Mouse (Mus musculus): ENCODE measurements around the gene Trim37.

- TF ChIP-seq CTCF (IDR thresholded peaks at IDR 0.05; ENCODE audit: borderline replicate concordance, insufficient read depth, low read depth, low read length), result no peak
- no peak for TF ChIP-seq POLR2A (IDR thresholded peaks at IDR 0.05; ENCODE audit: borderline replicate concordance, insufficient read depth, low read length)
Observed at GRCm38 (mm10) chr11:87121864-87122263, 5.0 kb upstream of the Trim37 start.

All from cerebellum, adult 2 months (tissue).